Mouse (Mus musculus) urinary bladder, postnatal 25 days (tissue): ENCODE data around the gene Opa1.

ENCODE experiments used
- DNase-seq: peaks from one replicate; pipeline ENCODE4 v3.0.0; 2022; ENCODE audit warnings: low spot score

Gene Opa1

GRCm38 (mm10) chr16:29689187-29689819, 110.2 kb downstream of the Opa1 start:
- no peak for DNase-seq

- no peak for DNase-seq
Measured at GRCm38 (mm10) chr16:29693025-29693682, 114.0 kb downstream of the Opa1 start.

GRCm38 (mm10) chr16:29693791-29694419, 114.8 kb downstream of the Opa1 start:
- DNase-seq, result no peak

- no peak for DNase-seq
Measured at GRCm38 (mm10) chr16:29694420-29694959, 115.4 kb downstream of the Opa1 start.
